Mouse (Mus musculus) liver, postnatal 0 days (tissue): ENCODE data around the gene Crybg2. TPM values are rescaled to one million over a fixed set of nuclear protein-coding genes. Genes with fewer than 3 reads are reported as not detected.

Source experiments
- ATAC-seq: fragments of 200-750 bp; cut with Nextera tagmentation; 2 replicates; pipeline ENCODE4 v1.8.0; 2017; ENCODE audit warnings: mild to moderate bottlenecking, moderate library complexity
- DNase-seq: peaks from one replicate; pipeline ENCODE4 v3.0.0-alpha.2; 2016
- H3K27ac ChIP-seq: fragments of 300-500 bp; sonication (generic); 2 replicates; pipeline ENCODE4 v1.5.1; 2014; ENCODE audit warnings: antibody characterized with exemption, moderate library complexity, mild to moderate bottlenecking, low read depth
- H3K27me3 ChIP-seq: fragments of 300-500 bp; sonication (generic); 2 replicates; pipeline ENCODE4 v1.6.1; 2014; ENCODE audit warnings: low read length, control low read depth, mixed read lengths; ENCODE audit not compliant: insufficient read depth
- H3K36me3 ChIP-seq: fragments of 300-500 bp; sonication (generic); replicated peaks from 2 replicates; pipeline ENCODE4 v1.6.1; 2014; ENCODE audit warnings: mild to moderate bottlenecking, control low read depth, low read length, moderate library complexity, mixed read lengths; ENCODE audit not compliant: insufficient read depth
- H3K4me1 ChIP-seq: fragments of 300-500 bp; sonication (generic); 2 replicates; pipeline ENCODE4 v1.6.1; 2014; ENCODE audit warnings: antibody characterized with exemption, mild to moderate bottlenecking, control low read depth; ENCODE audit not compliant: insufficient read depth
- H3K4me2 ChIP-seq: fragments of 300-500 bp; sonication (generic); 2 replicates; pipeline ENCODE4 v1.6.1; 2014; ENCODE audit warnings: low read depth, mild to moderate bottlenecking, low read length, moderate library complexity, mixed read lengths
- H3K4me3 ChIP-seq: fragments of 300-500 bp; sonication (generic); 2 replicates; pipeline ENCODE4 v1.5.1; 2014; ENCODE audit warnings: low read depth, low read length
- H3K9ac ChIP-seq: fragments of 300-500 bp; sonication (generic); replicated peaks from 2 replicates; pipeline ENCODE4 v1.6.1; 2014; ENCODE audit warnings: mild to moderate bottlenecking, moderate library complexity
- H3K9me3 ChIP-seq: fragments of 300-500 bp; sonication (generic); 2 replicates; pipeline ENCODE4 v1.6.1; 2016; ENCODE audit warnings: mild to moderate bottlenecking, control low read depth, low read length, mixed read lengths
- CTCF ChIP-seq: sonication (generic); IDR thresholded peaks from 2 replicates; pipeline ENCODE4 v1.5.1; 2016; ENCODE audit warnings: antibody characterized with exemption, low read depth
- EP300 ChIP-seq: IDR thresholded peaks from 2 replicates; pipeline ENCODE4 v1.6.1; 2016; ENCODE audit warnings: antibody characterized with exemption, low read depth, mild to moderate bottlenecking
- WGBS: fragments of 180-500 bp; shearing (Covaris S2); extraction: QIAGEN DNeasy Blood & Tissue Kit; methylation state at CpG from one replicate; pipeline ENCODE4 v1.1.7; 2014; ENCODE audit not compliant: insufficient replicate concordance; 5-methylcytosine and 5-hydroxymethylcytosine counted together
- polyA plus RNA-seq: library from polyadenylated mRNA; unstranded; fragments of >200 nt; fragmentation: Nextera tagmentation; extraction: Ambion mirVana; gene quantifications from 2 replicates; pipeline ENCODE4 v1.2.1, GENCODE M21; 2015

Gene Crybg2
- polyA plus RNA-seq, 1 experiment from 2014 or later: 1.4 TPM

- Histone ChIP-seq H3K27me3 (no peaks in the 10 kb centered on the region), H3K4me3 (no peak overlapping the region), H3K4me2 (no peak overlapping the region), H3K9me3 (no peaks in the 10 kb centered on the region), H3K36me3 (peaks cover 18% of the 10 kb centered on the region), H3K9ac (no peak overlapping the region), H3K27ac (no peak overlapping the region), H3K4me1 (no peaks in the 10 kb centered on the region)
- TF ChIP-seq CTCF (peak; percentile 38), EP300 (no peak)
- DNase-seq (no peak), ATAC-seq (no peak)
- WGBS: 85% methylated on average over 2 of the region's 2 CpGs
Observed at GRCm38 (mm10) chr4:134138857-134139256, 78.2 kb downstream of the Crybg2 start.

Other genes with a start within 250 kb of the Crybg2 start
- 31.6 and 36.9 TPM in 2 replicates for gene Rps6ka1, start 173.0 kb upstream of the Crybg2 start, polyA plus RNA-seq
- gene Hmgn2, start 92.2 kb upstream of the Crybg2 start, polyA plus RNA-seq: 547 and 562 TPM in 2 replicates
- 8.3 and 10.3 TPM in 2 replicates for gene Dhdds, start 59.9 kb upstream of the Crybg2 start, polyA plus RNA-seq
- 0.87 and 1.1 TPM in 2 replicates for gene Lin28a, start 42.0 kb upstream of the Crybg2 start, polyA plus RNA-seq
- not detected in 2 replicates for gene Zfp683, start 7.0 kb upstream of the Crybg2 start, polyA plus RNA-seq
- gene Cd52, start 34.3 kb downstream of the Crybg2 start, polyA plus RNA-seq: 114 and 125 TPM in 2 replicates
- gene Ubxn11, start 41.8 kb downstream of the Crybg2 start, polyA plus RNA-seq: 0.88 and 0.99 TPM in 2 replicates
- 198 and 215 TPM in 2 replicates for gene Sh3bgrl3, start 68.0 kb downstream of the Crybg2 start, polyA plus RNA-seq
- 65.6 and 98.1 TPM in 2 replicates for gene Cep85, start 126.3 kb downstream of the Crybg2 start, polyA plus RNA-seq
- gene Gm7534, start 142.2 kb downstream of the Crybg2 start, polyA plus RNA-seq: not detected in 2 replicates
- gene Catsper4, start 166.6 kb downstream of the Crybg2 start, polyA plus RNA-seq: not detected in 2 replicates
- 0.08 and 0.20 TPM in 2 replicates for gene Cnksr1, start 177.6 kb downstream of the Crybg2 start, polyA plus RNA-seq
- gene E130218I03Rik, start 182.8 kb downstream of the Crybg2 start, polyA plus RNA-seq: 0.23 and 0.33 TPM in 2 replicates
- 6.1 and 6.2 TPM in 2 replicates for gene Zfp593, start 184.8 kb downstream of the Crybg2 start, polyA plus RNA-seq
- not detected in 2 replicates for gene Gm30191, start 186.1 kb downstream of the Crybg2 start, polyA plus RNA-seq
- 1.4 and 1.5 TPM in 2 replicates for gene Grrp1, start 193.3 kb downstream of the Crybg2 start, polyA plus RNA-seq
- gene Pdik1l, start 227.1 kb downstream of the Crybg2 start, polyA plus RNA-seq: 5.9 and 7.2 TPM in 2 replicates